Mouse (Mus musculus): ENCODE measurements around the gene Abcf2. TPM values are rescaled to one million over a fixed set of nuclear protein-coding genes. Genes with fewer than 3 reads are reported as not detected.

Gene Abcf2
- polyA plus RNA-seq (2014; fragmentation: Nextera tagmentation; extraction: Ambion mirVana), result 121 and 136 TPM in 2 replicates

GRCm38 (mm10) chr5:24577183-24577929, at the start of gene Abcf2:
Gene Abcf2, minus strand, starts transcription at chr5:24577467.
- under 1% methylated on average over 47 of the region's 48 CpGs for WGBS
- Histone ChIP-seq H3K9me3 (ENCODE audit: control insufficient read depth, low read length) (no peaks in the 10 kb centered on the region), H3K27me3 (ENCODE audit: control insufficient read depth, insufficient read depth, low read length) (no peaks in the 10 kb centered on the region), H3K9ac (ENCODE audit: low read depth, low read length) (peak within 1 kb of the TSS; percentile 74), H3K4me1 (replicated peaks; ENCODE audit: control insufficient read depth, insufficient read depth, low read length) (peaks cover 2% of the 10 kb centered on the region; the same call in 1 of the 2 replicates), H3K27ac (ENCODE audit: low read depth, low read length) (peak within 1 kb of the TSS; percentile 67), H3K4me2 (replicated peaks; ENCODE audit: low read depth, low read length) (peak within 1 kb of the TSS; percentile 76), H3K36me3 (ENCODE audit: control insufficient read depth, insufficient read depth, low read length) (peaks cover 7% of the 10 kb centered on the region), H3K4me3 (ENCODE audit: low read depth, low read length) (peak within 1 kb of the TSS; percentile 79)
- peak; percentile 100 for DNase-seq (ENCODE audit: low spot score)
- ATAC-seq (ENCODE audit: low FRiP score), result peak; percentile 97

DNA sequence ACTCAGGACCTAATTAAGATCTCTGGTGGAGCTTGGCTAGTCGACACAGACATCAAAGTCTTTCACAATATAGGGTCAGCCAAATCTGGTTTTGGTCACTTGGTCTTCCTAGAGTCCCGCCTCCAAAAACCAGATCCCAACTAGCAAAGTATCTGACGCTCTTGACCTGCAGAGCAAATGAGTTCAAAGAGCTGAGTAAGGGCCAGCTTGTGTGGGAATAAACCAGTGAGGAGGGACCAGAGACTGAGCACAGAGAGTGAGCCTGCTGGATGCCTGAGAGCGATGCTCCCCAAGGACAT, 47.5 kb upstream of the Abcf2 start:
- Histone ChIP-seq H3K4me1 (replicated peaks; ENCODE audit: control insufficient read depth, insufficient read depth, low read length) (no peaks in the 10 kb centered on the region), H3K27me3 (ENCODE audit: control insufficient read depth, insufficient read depth, low read length) (peaks cover 7% of the 10 kb centered on the region), H3K9ac (ENCODE audit: low read depth, low read length) (no peak overlapping the region), H3K9me3 (ENCODE audit: control insufficient read depth, low read length) (no peaks in the 10 kb centered on the region), H3K27ac (ENCODE audit: low read depth, low read length) (no peak overlapping the region), H3K4me2 (replicated peaks; ENCODE audit: low read depth, low read length) (peak overlapping the region; percentile 85; the same call in 1 of the 2 replicates), H3K36me3 (ENCODE audit: control insufficient read depth, insufficient read depth, low read length) (no peaks in the 10 kb centered on the region), H3K4me3 (ENCODE audit: low read depth, low read length) (no peak overlapping the region)
- 30% methylated on average over 4 of the region's 4 CpGs for WGBS
- ATAC-seq (ENCODE audit: low FRiP score), result 0 out of 2 replicates have a peak, but pooled peaks have one; percentile 15
- DNase-seq (ENCODE audit: low spot score), result no peak

DNA sequence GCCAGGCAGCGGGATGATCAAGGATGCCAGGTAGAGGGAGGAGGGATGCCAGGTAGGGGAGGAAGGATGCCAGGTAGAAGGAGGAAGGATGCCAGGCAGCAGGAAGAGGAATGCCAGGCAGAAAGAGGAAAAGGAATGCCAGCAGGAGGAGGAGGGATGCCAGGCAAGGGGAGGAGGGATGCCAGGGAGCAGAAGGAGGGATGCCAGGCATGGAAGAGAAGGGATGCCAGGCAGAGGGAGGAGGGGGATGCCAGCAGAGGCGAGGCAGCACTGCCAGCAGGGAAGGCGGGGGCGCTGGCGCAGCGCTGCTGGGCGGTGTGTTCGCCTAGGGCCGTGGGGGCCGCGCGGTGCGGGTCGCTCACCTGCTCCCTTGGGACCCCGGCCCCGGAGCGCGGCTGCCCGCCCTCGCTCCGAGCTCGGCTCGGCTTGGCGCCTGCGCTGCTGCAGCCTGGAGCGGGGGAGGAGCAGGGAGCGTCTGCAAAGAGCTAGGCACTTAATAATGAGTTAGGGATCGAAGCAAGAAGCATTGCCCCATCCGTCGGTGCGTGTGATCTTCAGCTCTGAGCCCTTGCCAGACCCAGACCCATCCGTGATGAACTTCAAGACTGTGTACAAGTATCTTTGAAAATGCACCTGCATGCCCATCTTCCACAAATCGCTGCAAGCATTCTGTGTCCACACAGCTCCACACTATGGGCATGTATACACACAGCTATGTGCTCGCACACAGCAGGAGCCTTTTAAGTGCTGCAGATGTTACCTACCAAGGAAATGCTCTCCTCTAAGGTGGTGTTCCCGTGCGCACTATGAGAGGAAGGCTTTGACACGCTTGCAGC, 46.9 kb upstream of the Abcf2 start, which contains the start of gene Smarcd3:
TSS of gene Smarcd3 (minus strand) at position 426 of the 836 bp plus-strand sequence.
- Histone ChIP-seq H3K4me1 (replicated peaks; ENCODE audit: control insufficient read depth, insufficient read depth, low read length) (no peaks in the 10 kb centered on the region), H3K4me2 (replicated peaks; ENCODE audit: low read depth, low read length) (peak within 1 kb of the TSS; percentile 85), H3K9me3 (ENCODE audit: control insufficient read depth, low read length) (no peaks in the 10 kb centered on the region), H3K27ac (ENCODE audit: low read depth, low read length) (no peak within 1 kb of the TSS), H3K9ac (ENCODE audit: low read depth, low read length) (peak within 1 kb of the TSS; percentile 79), H3K27me3 (ENCODE audit: control insufficient read depth, insufficient read depth, low read length) (peaks cover 7% of the 10 kb centered on the region), H3K36me3 (ENCODE audit: control insufficient read depth, insufficient read depth, low read length) (no peaks in the 10 kb centered on the region), H3K4me3 (ENCODE audit: low read depth, low read length) (peak within 1 kb of the TSS; percentile 51)
- ATAC-seq (ENCODE audit: low FRiP score) (peak; percentile 82), DNase-seq (ENCODE audit: low spot score) (peak; percentile 80)
- WGBS, result 5% methylated on average over 37 of the region's 37 CpGs

- ATAC-seq (ENCODE audit: low FRiP score), result no peak
- H3K27me3 ChIP-seq (ENCODE audit: control insufficient read depth, insufficient read depth, low read length), result peaks cover 7% of the 10 kb centered on the region
- no peaks in the 10 kb centered on the region for H3K4me1 ChIP-seq (replicated peaks; ENCODE audit: control insufficient read depth, insufficient read depth, low read length)
- no peaks in the 10 kb centered on the region for H3K9me3 ChIP-seq (ENCODE audit: control insufficient read depth, low read length)
- peak overlapping the region; percentile 85; the same call in 1 of the 2 replicates for H3K4me2 ChIP-seq (replicated peaks; ENCODE audit: low read depth, low read length)
- H3K4me3 ChIP-seq (ENCODE audit: low read depth, low read length), result peak overlapping the region; percentile 51
- H3K27ac ChIP-seq (ENCODE audit: low read depth, low read length), result no peak overlapping the region
- H3K9ac ChIP-seq (ENCODE audit: low read depth, low read length), result peak overlapping the region; percentile 79; the same call in 1 of the 2 replicates
- no peak for DNase-seq (ENCODE audit: low spot score)
- WGBS, result 42% methylated on average over 8 of the region's 8 CpGs
- H3K36me3 ChIP-seq (ENCODE audit: control insufficient read depth, insufficient read depth, low read length), result no peaks in the 10 kb centered on the region
These were observed 46.0 kb upstream of the Abcf2 start for GRCm38 (mm10) chr5:24623041-24623985.

GRCm38 (mm10) chr5:24622386-24623040, 45.2 kb upstream of the Abcf2 start:
- Histone ChIP-seq H3K4me3 (ENCODE audit: low read depth, low read length) (no peak overlapping the region), H3K4me2 (replicated peaks; ENCODE audit: low read depth, low read length) (no peak overlapping the region), H3K27me3 (ENCODE audit: control insufficient read depth, insufficient read depth, low read length) (peaks cover 7% of the 10 kb centered on the region), H3K9me3 (ENCODE audit: control insufficient read depth, low read length) (no peaks in the 10 kb centered on the region), H3K36me3 (ENCODE audit: control insufficient read depth, insufficient read depth, low read length) (no peaks in the 10 kb centered on the region), H3K4me1 (replicated peaks; ENCODE audit: control insufficient read depth, insufficient read depth, low read length) (no peaks in the 10 kb centered on the region), H3K27ac (ENCODE audit: low read depth, low read length) (no peak overlapping the region), H3K9ac (ENCODE audit: low read depth, low read length) (no peak overlapping the region)
- WGBS, result 70% methylated on average over 7 of the region's 7 CpGs
- no peak for DNase-seq (ENCODE audit: low spot score)
- ATAC-seq (ENCODE audit: low FRiP score), result no peak

GRCm38 (mm10) chr5:24620626-24621025, 43.4 kb upstream of the Abcf2 start:
- H3K36me3 ChIP-seq (ENCODE audit: control insufficient read depth, insufficient read depth, low read length), result no peaks in the 10 kb centered on the region
- 67% methylated on average over 8 of the region's 8 CpGs for WGBS
- H3K9ac ChIP-seq (ENCODE audit: low read depth, low read length), result no peak overlapping the region

GRCm38 (mm10) chr5:24620116-24620515, 42.8 kb upstream of the Abcf2 start:
- no peaks in the 10 kb centered on the region for H3K36me3 ChIP-seq (ENCODE audit: control insufficient read depth, insufficient read depth, low read length)
- H3K4me2 ChIP-seq (replicated peaks; ENCODE audit: low read depth, low read length), result no peak overlapping the region
- H3K9ac ChIP-seq (ENCODE audit: low read depth, low read length), result no peak overlapping the region
- no peaks in the 10 kb centered on the region for H3K9me3 ChIP-seq (ENCODE audit: control insufficient read depth, low read length)
- 79% methylated on average over 8 of the region's 8 CpGs for WGBS
- no peak for DNase-seq (ENCODE audit: low spot score)
- no peak for ATAC-seq (ENCODE audit: low FRiP score)
- H3K27me3 ChIP-seq (ENCODE audit: control insufficient read depth, insufficient read depth, low read length), result peaks cover 7% of the 10 kb centered on the region
- H3K4me3 ChIP-seq (ENCODE audit: low read depth, low read length), result no peak overlapping the region
- no peak overlapping the region for H3K27ac ChIP-seq (ENCODE audit: low read depth, low read length)
- no peaks in the 10 kb centered on the region for H3K4me1 ChIP-seq (replicated peaks; ENCODE audit: control insufficient read depth, insufficient read depth, low read length)

More at GRCm38 (mm10) chr5:24620626-24621025, 43.4 kb upstream of the Abcf2 start:
- DNase-seq (ENCODE audit: low spot score), result no peak
- ATAC-seq (ENCODE audit: low FRiP score), result no peak
- no peak overlapping the region for H3K4me3 ChIP-seq (ENCODE audit: low read depth, low read length)
- peaks cover 7% of the 10 kb centered on the region for H3K27me3 ChIP-seq (ENCODE audit: control insufficient read depth, insufficient read depth, low read length)
- no peak overlapping the region for H3K4me2 ChIP-seq (replicated peaks; ENCODE audit: low read depth, low read length)
- no peaks in the 10 kb centered on the region for H3K4me1 ChIP-seq (replicated peaks; ENCODE audit: control insufficient read depth, insufficient read depth, low read length)
- no peaks in the 10 kb centered on the region for H3K9me3 ChIP-seq (ENCODE audit: control insufficient read depth, low read length)
- H3K27ac ChIP-seq (ENCODE audit: low read depth, low read length), result no peak overlapping the region

DNA sequence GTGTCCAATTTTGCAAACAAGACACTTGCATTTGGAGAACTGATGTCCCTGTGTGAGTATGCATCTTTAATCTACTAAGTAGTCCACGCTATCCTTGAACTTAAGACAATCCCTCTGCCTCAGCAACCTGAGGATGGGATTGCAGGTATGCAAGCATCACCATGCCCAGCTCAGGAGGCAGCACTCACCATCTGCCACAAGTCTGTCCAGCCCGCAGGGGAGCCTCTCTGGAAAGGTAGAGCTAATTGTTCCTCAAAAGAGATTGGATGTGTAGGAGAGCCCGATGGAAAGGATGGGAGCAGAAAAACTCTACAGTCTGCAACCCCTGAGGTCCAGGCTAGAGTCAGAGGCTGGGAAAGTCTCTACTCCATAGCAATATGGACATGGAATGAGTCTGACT, 41.7 kb upstream of the Abcf2 start:
- peaks cover 6% of the 10 kb centered on the region for H3K27me3 ChIP-seq (ENCODE audit: control insufficient read depth, insufficient read depth, low read length)
- no peak overlapping the region for H3K4me3 ChIP-seq (ENCODE audit: low read depth, low read length)
- H3K9me3 ChIP-seq (ENCODE audit: control insufficient read depth, low read length), result no peaks in the 10 kb centered on the region
- H3K9ac ChIP-seq (ENCODE audit: low read depth, low read length), result no peak overlapping the region
- no peak for DNase-seq (ENCODE audit: low spot score)
- H3K4me2 ChIP-seq (replicated peaks; ENCODE audit: low read depth, low read length), result no peak overlapping the region
- no peaks in the 10 kb centered on the region for H3K4me1 ChIP-seq (replicated peaks; ENCODE audit: control insufficient read depth, insufficient read depth, low read length)
- no peak for ATAC-seq (ENCODE audit: low FRiP score)
- H3K27ac ChIP-seq (ENCODE audit: low read depth, low read length), result no peak overlapping the region
- 82% methylated on average over 3 of the region's 3 CpGs for WGBS
- H3K36me3 ChIP-seq (ENCODE audit: control insufficient read depth, insufficient read depth, low read length), result no peaks in the 10 kb centered on the region

All from hindbrain, embryonic 11.5 days (tissue).